Mouse (Mus musculus) heart, postnatal 0 days (tissue): Measurements from ENCODE around the gene Jade3.

ENCODE experiments used
- CTCF ChIP-seq: IDR thresholded peaks from 2 replicates; pipeline ENCODE4 v1.5.1; 2016; ENCODE audit warnings: antibody characterized with exemption, control low read depth, low read depth
- EP300 ChIP-seq: IDR thresholded peaks from 2 replicates; pipeline ENCODE4 v1.6.1; 2016; ENCODE audit warnings: antibody characterized with exemption, low read depth

DNA sequence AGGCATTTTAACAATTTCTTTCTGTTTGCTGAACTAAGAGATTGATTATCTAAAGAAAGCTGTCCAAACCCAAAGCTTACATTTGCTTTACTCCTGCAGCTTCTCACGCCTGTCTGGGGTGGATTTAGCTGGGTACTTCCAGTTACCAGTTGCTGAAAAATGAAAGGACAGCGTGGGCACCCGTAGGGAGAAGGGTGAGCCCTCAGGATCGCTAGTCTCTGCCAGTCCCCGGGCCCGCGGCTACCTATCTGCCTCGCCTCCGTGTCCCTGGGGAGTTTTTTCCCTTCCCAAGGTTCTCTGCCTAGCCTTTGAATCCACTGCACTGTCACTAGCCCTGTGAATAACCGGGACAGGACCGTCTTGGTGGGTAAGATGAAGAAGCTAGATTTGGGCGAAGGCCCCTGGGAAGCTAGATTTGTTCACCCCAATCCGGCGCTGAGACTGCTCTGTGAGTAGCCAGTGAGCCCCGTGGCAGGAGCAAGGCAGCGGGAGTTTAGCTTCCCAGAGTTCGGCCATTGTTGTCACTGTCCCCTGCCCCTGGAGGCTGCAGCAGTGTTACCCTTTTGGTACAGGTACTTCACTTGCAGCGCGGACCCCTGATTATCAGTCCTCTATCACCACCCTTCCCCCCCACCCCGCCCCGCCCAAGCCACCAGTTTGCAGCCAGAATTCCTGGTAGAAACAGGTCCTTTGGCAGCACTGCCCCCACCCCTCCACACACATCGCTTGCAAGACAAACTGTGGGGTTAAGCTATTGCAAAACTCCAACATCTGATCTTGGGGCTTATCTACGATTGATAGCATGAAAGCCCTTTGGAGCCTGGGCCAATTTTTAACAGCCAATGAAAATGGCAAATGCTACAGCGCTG lies 122.8 kb downstream of the Jade3 start:
- no peak for TF ChIP-seq CTCF
- TF ChIP-seq EP300: no peak
